In genomic region chr16:8676800-8677199, GRCm38 (mm10) we compare ENCODE assay signal across 8 mouse cellular contexts. TPM values are rescaled to one million over a fixed set of nuclear protein-coding genes. Genes with fewer than 3 reads are reported as not detected.
DNase-seq lines count a peak whose midpoint lies in the region; ATAC-seq and TF ChIP-seq lines count a peak whose summit lies in the region.

No protein-coding gene starts in this region.

- TF ChIP-seq POLR2A in lung, adult 2 months (IDR thresholded peaks at IDR 0.05; ENCODE audit: borderline replicate concordance, extremely low read depth, low read depth, low read length), result no peak

- no peak overlapping the region for H3K9ac ChIP-seq in forebrain, postnatal 0 days
- H3K9ac ChIP-seq in forebrain, embryonic 12.5 days, result no peak overlapping the region
- H3K9ac ChIP-seq in liver, embryonic 15.5 days, result peak overlapping the region; percentile 44

- H3K4me2 ChIP-seq in forebrain, postnatal 0 days (ENCODE audit: low read depth), result no peak overlapping the region
- H3K4me2 ChIP-seq in forebrain, embryonic 12.5 days, result no peak overlapping the region
- H3K4me2 ChIP-seq in liver, embryonic 15.5 days, result peak overlapping the region; percentile 66

- H3K4me3 ChIP-seq in forebrain, postnatal 0 days (ENCODE audit: low read depth, low read length), result no peak overlapping the region
- no peak overlapping the region for H3K4me3 ChIP-seq in forebrain, embryonic 12.5 days (replicated peaks)
- H3K4me3 ChIP-seq in lung, adult 2 months (replicated peaks; ENCODE audit: extremely low read depth, low read depth, low read length), result no peak overlapping the region
- peak overlapping the region; percentile 33 for H3K4me3 ChIP-seq in liver, embryonic 15.5 days (replicated peaks)

- peak; percentile 26; the same call in 1 of the 2 replicates for ATAC-seq in forebrain, postnatal 0 days
- ATAC-seq in forebrain, embryonic 12.5 days (ENCODE audit: low FRiP score), result no peak
- ATAC-seq in liver, embryonic 15.5 days (ENCODE audit: insufficient read depth), result peak; percentile 24

- peak; percentile 90 for TF ChIP-seq CTCF in forebrain, postnatal 0 days (IDR thresholded peaks at IDR 0.05; ENCODE audit: low read depth)
- peak; percentile 85 for TF ChIP-seq CTCF in lung, adult 2 months (IDR thresholded peaks at IDR 0.05; ENCODE audit: insufficient read depth, low read length)

- WGBS in forebrain, postnatal 0 days, result 49% methylated on average over 4 of the region's 4 CpGs
- WGBS in forebrain, embryonic 12.5 days, result 50% methylated on average over 4 of the region's 4 CpGs
- 49% methylated on average over 4 of the region's 4 CpGs for WGBS in lung, adult 2 months
- WGBS in liver, embryonic 15.5 days (ENCODE audit: insufficient replicate concordance), result 47% methylated on average over 4 of the region's 4 CpGs

- H3K27ac ChIP-seq in forebrain, postnatal 0 days (ENCODE audit: low read depth, low read length), result no peak overlapping the region
- H3K27ac ChIP-seq in forebrain, embryonic 12.5 days, result no peak overlapping the region
- peak overlapping the region; percentile 97 for H3K27ac ChIP-seq in liver, embryonic 15.5 days (replicated peaks)

- H3K36me3 ChIP-seq in forebrain, postnatal 0 days (ENCODE audit: insufficient read depth), result no peaks in the 10 kb centered on the region
- no peaks in the 10 kb centered on the region for H3K36me3 ChIP-seq in forebrain, embryonic 12.5 days (replicated peaks)
- no peaks in the 10 kb centered on the region for H3K36me3 ChIP-seq in liver, embryonic 15.5 days (replicated peaks)
- no peaks in the 10 kb centered on the region for H3K36me3 ChIP-seq in splenic B cell, adult 2 months (ENCODE audit: control insufficient read depth, insufficient read depth, low read length, poor library complexity, severe bottlenecking)

- peaks cover 4% of the 10 kb centered on the region; the same call in 1 of the 2 replicates for H3K4me1 ChIP-seq in forebrain, postnatal 0 days (ENCODE audit: insufficient read depth)
- no peaks in the 10 kb centered on the region for H3K4me1 ChIP-seq in forebrain, embryonic 12.5 days
- H3K4me1 ChIP-seq in lung, adult 2 months (ENCODE audit: control insufficient read depth, insufficient read depth, low read length), result peaks cover 2% of the 10 kb centered on the region; the same call in 1 of the 2 replicates
- peaks cover 89% of the 10 kb centered on the region for H3K4me1 ChIP-seq in liver, embryonic 15.5 days (replicated peaks)

- no peaks in the 10 kb centered on the region for H3K9me3 ChIP-seq in forebrain, postnatal 0 days (ENCODE audit: low read length)
- H3K9me3 ChIP-seq in forebrain, embryonic 12.5 days, result no peaks in the 10 kb centered on the region
- H3K9me3 ChIP-seq in liver, embryonic 15.5 days (replicated peaks), result no peaks in the 10 kb centered on the region

- DNase-seq in forebrain, postnatal 0 days, result peak; percentile 80
- DNase-seq in lung, adult 2 months, result no peak
- DNase-seq in lung, postnatal 25 days (ENCODE audit: low spot score), result no peak
- DNase-seq in Muller cell, postnatal 12 days (ENCODE audit: inconsistent ontology term), result peak; percentile 43
- peak; percentile 50 for DNase-seq in embryo, embryonic 9.5 days (ENCODE audit: extremely low spot score)
- peak; percentile 76 for DNase-seq in splenic B cell, adult 2 months (ENCODE audit: low read depth, low spot score)

- no peaks in the 10 kb centered on the region for H3K27me3 ChIP-seq in forebrain, postnatal 0 days (ENCODE audit: insufficient read depth, low read length)
- peaks cover 14% of the 10 kb centered on the region for H3K27me3 ChIP-seq in forebrain, embryonic 12.5 days
- no peaks in the 10 kb centered on the region for H3K27me3 ChIP-seq in liver, embryonic 15.5 days
- H3K27me3 ChIP-seq in splenic B cell, adult 2 months (ENCODE audit: control insufficient read depth, insufficient read depth, low read length, poor library complexity, severe bottlenecking), result no peaks in the 10 kb centered on the region

RNA-seq across cellular contexts. Expression of gene Gm5767, which starts 3.8 kb away (rescaled TPM):
- total RNA-seq in forebrain, postnatal 0 days (2014; rRNA removed), result not detected in 2 replicates
- not detected in 2 replicates for polyA plus RNA-seq in forebrain, postnatal 0 days (2015; fragmentation: Nextera tagmentation; extraction: Ambion mirVana)
- polyA plus RNA-seq in forebrain, embryonic 12.5 days (2016; fragmentation: Nextera tagmentation; extraction: Ambion mirVana), result not detected in 2 replicates
- 0.23 TPM in 1 of 2 replicates, not detected in the other for polyA plus RNA-seq in lung, adult 2 months (2012; rRNA removed)
- polyA plus RNA-seq in liver, embryonic 15.5 days (2015; fragmentation: Nextera tagmentation; extraction: Ambion mirVana), result 0.24 TPM in 1 of 2 replicates, not detected in the other

RNA-seq across cellular contexts. Expression of gene Carhsp1, which starts 4.8 kb away (rescaled TPM):
- total RNA-seq in forebrain, postnatal 0 days (2014; rRNA removed), result 144 and 155 TPM in 2 replicates
- 135 and 142 TPM in 2 replicates for polyA plus RNA-seq in forebrain, postnatal 0 days (2015; fragmentation: Nextera tagmentation; extraction: Ambion mirVana)
- 191 and 210 TPM in 2 replicates for polyA plus RNA-seq in forebrain, embryonic 12.5 days (2016; fragmentation: Nextera tagmentation; extraction: Ambion mirVana)
- polyA plus RNA-seq in lung, adult 2 months (2012; rRNA removed), result 89.5 and 94.0 TPM in 2 replicates
- polyA plus RNA-seq in liver, embryonic 15.5 days (2015; fragmentation: Nextera tagmentation; extraction: Ambion mirVana), result 85.9 and 94.7 TPM in 2 replicates

RNA-seq across cellular contexts. Expression of gene Tmem186, which starts 39.3 kb away (rescaled TPM):
- total RNA-seq in forebrain, postnatal 0 days (2014; rRNA removed), result 19.3 and 22.9 TPM in 2 replicates
- 11.7 and 16.3 TPM in 2 replicates for polyA plus RNA-seq in forebrain, postnatal 0 days (2015; fragmentation: Nextera tagmentation; extraction: Ambion mirVana)
- 24.3 and 25.4 TPM in 2 replicates for polyA plus RNA-seq in forebrain, embryonic 12.5 days (2016; fragmentation: Nextera tagmentation; extraction: Ambion mirVana)
- 7.7 and 8.2 TPM in 2 replicates for polyA plus RNA-seq in lung, adult 2 months (2012; rRNA removed)
- 8.9 and 9.8 TPM in 2 replicates for polyA plus RNA-seq in liver, embryonic 15.5 days (2015; fragmentation: Nextera tagmentation; extraction: Ambion mirVana)

RNA-seq across cellular contexts. Expression of gene Pmm2, which starts 39.3 kb away (rescaled TPM):
- total RNA-seq in forebrain, postnatal 0 days (2014; rRNA removed), result 32.0 and 36.5 TPM in 2 replicates
- polyA plus RNA-seq in forebrain, postnatal 0 days (2015; fragmentation: Nextera tagmentation; extraction: Ambion mirVana), result 24.6 and 27.3 TPM in 2 replicates
- 46.7 and 54.1 TPM in 2 replicates for polyA plus RNA-seq in forebrain, embryonic 12.5 days (2016; fragmentation: Nextera tagmentation; extraction: Ambion mirVana)
- polyA plus RNA-seq in lung, adult 2 months (2012; rRNA removed), result 47.8 and 55.4 TPM in 2 replicates
- 30.4 and 31.5 TPM in 2 replicates for polyA plus RNA-seq in liver, embryonic 15.5 days (2015; fragmentation: Nextera tagmentation; extraction: Ambion mirVana)

Comparison
In these comparisons a context has a peak if more than half of its experiments do, and no peak if none do; other contexts are left out.
1. DNase-seq: peak in forebrain, postnatal 0 days (single experiment), Muller cell, postnatal 12 days (single experiment), embryo, embryonic 9.5 days (single experiment) and splenic B cell, adult 2 months (single experiment); none in lung, adult 2 months (single experiment) and lung, postnatal 25 days (single experiment).